Mouse (Mus musculus) heart, embryonic 10.5 days (tissue): ENCODE data around the gene Sh2d6. TPM values are rescaled to one million over a fixed set of nuclear protein-coding genes. Genes with fewer than 3 reads are reported as not detected.
A peak's percentile ranks its signal among the peaks of the same experiment; 100 is the strongest.

Experiments
- DNase-seq: peaks from one replicate; pipeline ENCODE4 v3.0.0-alpha.2; 2017; ENCODE audit warnings: low spot score
- H3K27ac ChIP-seq: fragments of 300-500 bp; sonication (generic); 2 replicates; pipeline ENCODE4 v1.5.1; 2016; ENCODE audit warnings: mild to moderate bottlenecking
- H3K27me3 ChIP-seq: fragments of 300-500 bp; sonication (generic); 2 replicates; pipeline ENCODE4 v1.6.1; 2016; ENCODE audit warnings: mild to moderate bottlenecking; ENCODE audit not compliant: poor library complexity, insufficient read depth, severe bottlenecking
- H3K36me3 ChIP-seq: fragments of 300-500 bp; sonication (generic); 2 replicates; pipeline ENCODE4 v1.6.1; 2016; ENCODE audit warnings: mild to moderate bottlenecking, moderate library complexity
- H3K4me1 ChIP-seq: fragments of 300-500 bp; sonication (generic); 2 replicates; pipeline ENCODE4 v1.6.1; 2016; ENCODE audit warnings: mild to moderate bottlenecking
- H3K4me3 ChIP-seq: fragments of 300-500 bp; sonication (generic); 2 replicates; pipeline ENCODE4 v1.5.1; 2016; ENCODE audit warnings: mild to moderate bottlenecking, moderate library complexity
- H3K9me3 ChIP-seq: fragments of 300-500 bp; sonication (generic); 2 replicates; pipeline ENCODE4 v1.6.1; 2016; ENCODE audit warnings: mild to moderate bottlenecking, moderate library complexity
- WGBS: fragments of 180-500 bp; shearing (Covaris S2); methylation state at CpG from one replicate; pipeline ENCODE4 v1.1.7; 2016; 5-methylcytosine and 5-hydroxymethylcytosine counted together
- polyA plus RNA-seq: library from polyadenylated mRNA; unstranded; fragments of >200 nt; fragmentation: Nextera tagmentation; extraction: Ambion mirVana; gene quantifications from 2 replicates; pipeline ENCODE4 v1.2.1, GENCODE M21; 2016

Sh2d6 gene
- polyA plus RNA-seq, 1 experiment from 2014 or later, result not detected

- Histone ChIP-seq H3K4me1 (0 out of 2 replicates have a peak, but pooled peaks cover 6% of the 10 kb centered on the region), H3K36me3 (no peaks in the 10 kb centered on the region), H3K9me3 (no peaks in the 10 kb centered on the region), H3K27ac (no peak overlapping the region), H3K27me3 (no peaks in the 10 kb centered on the region), H3K4me3 (no peak overlapping the region)
- WGBS, result 79% methylated on average over 4 of the region's 4 CpGs
- no peak for DNase-seq
Measured at GRCm38 (mm10) chr6:72532580-72532979, 11.1 kb upstream of the Sh2d6 start.

DNA sequence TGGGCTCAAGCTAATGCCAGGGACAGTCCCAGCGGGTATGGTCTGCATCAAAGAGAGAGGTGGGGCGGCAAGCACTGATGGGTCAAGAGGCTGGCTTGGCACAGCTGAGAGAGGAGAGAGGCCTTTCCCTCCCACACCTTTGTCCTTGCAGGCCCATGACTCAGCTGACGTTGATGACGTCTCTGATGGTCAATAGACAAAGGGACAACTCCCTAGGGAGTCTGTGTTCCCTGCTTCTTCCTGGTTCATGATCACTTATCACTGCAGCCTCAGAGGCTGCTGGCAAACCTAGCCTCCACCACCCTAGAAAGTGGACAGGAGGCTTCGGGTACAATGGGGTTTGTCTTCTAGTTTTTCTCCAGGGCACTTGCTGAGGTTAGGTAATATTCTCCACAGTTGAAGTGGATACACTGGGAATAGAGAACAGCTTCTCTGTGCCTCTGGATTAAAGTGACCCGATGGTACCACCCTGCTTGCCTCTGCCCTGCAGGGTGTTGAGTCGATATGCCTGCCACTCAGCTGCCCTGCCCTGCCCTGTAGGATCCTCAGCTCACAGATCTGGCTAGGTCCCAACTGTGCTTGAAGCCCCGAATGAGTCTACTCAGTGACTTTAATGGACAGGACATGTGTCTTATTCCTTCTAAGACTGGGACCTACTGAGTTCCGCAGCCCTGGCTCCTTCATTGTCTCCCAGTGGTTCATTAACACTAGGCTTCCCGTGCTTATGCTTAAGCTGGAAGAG is 7.1 kb upstream of the Sh2d6 start:
- Histone ChIP-seq H3K36me3 (no peaks in the 10 kb centered on the region), H3K4me3 (no peak overlapping the region), H3K27ac (no peak overlapping the region), H3K4me1 (0 out of 2 replicates have a peak, but pooled peaks cover 6% of the 10 kb centered on the region), H3K27me3 (no peaks in the 10 kb centered on the region), H3K9me3 (no peaks in the 10 kb centered on the region)
- DNase-seq, result no peak
- 78% methylated on average over 10 of the region's 10 CpGs for WGBS

GRCm38 (mm10) chr6:72527070-72527469 is 5.6 kb upstream of the Sh2d6 start:
- H3K9me3 ChIP-seq, result no peaks in the 10 kb centered on the region
- no peak overlapping the region for H3K27ac ChIP-seq
- WGBS, result 75% methylated on average over 4 of the region's 4 CpGs
- H3K36me3 ChIP-seq, result no peaks in the 10 kb centered on the region
- no peaks in the 10 kb centered on the region for H3K27me3 ChIP-seq
- no peaks in the 10 kb centered on the region for H3K4me1 ChIP-seq
- no peak for DNase-seq
- no peak overlapping the region for H3K4me3 ChIP-seq

GRCm38 (mm10) chr6:72524160-72524559 is 2.7 kb upstream of the Sh2d6 start:
- Histone ChIP-seq H3K9me3 (no peaks in the 10 kb centered on the region), H3K27me3 (no peaks in the 10 kb centered on the region), H3K27ac (no peak overlapping the region), H3K4me1 (peaks cover 14% of the 10 kb centered on the region), H3K4me3 (no peak overlapping the region), H3K36me3 (no peaks in the 10 kb centered on the region)
- DNase-seq, result no peak
- 73% methylated on average over 2 of the region's 2 CpGs for WGBS

GRCm38 (mm10) chr6:72523222-72523621 is 1.7 kb upstream of the Sh2d6 start:
- DNase-seq, result no peak
- H3K36me3 ChIP-seq, result no peaks in the 10 kb centered on the region
- no peak overlapping the region for H3K4me3 ChIP-seq
- no peaks in the 10 kb centered on the region for H3K27me3 ChIP-seq
- no peaks in the 10 kb centered on the region for H3K9me3 ChIP-seq
- 67% methylated on average over 4 of the region's 4 CpGs for WGBS
- peaks cover 20% of the 10 kb centered on the region for H3K4me1 ChIP-seq
- H3K27ac ChIP-seq, result no peak overlapping the region

DNA sequence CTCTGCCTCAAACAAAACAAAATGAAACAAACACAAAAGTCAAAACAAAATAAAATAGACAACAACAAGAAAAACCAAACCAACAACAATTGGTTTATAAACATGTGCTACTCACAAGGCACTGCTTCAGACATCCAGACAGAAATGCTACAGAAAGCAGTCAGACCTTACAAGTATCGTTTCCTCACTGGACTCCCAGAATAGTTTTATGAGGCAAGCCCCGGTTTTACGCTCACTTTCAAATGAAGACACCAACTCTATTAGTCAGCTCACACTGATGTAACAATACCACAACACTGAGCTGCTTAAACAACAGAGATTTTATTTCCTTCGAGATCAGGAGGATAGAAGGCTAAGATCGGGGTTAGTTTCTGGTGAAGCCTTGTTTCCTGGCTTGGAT is 781 bp upstream of the Sh2d6 start:
- no peak overlapping the region for H3K27ac ChIP-seq
- H3K4me3 ChIP-seq, result no peak overlapping the region
- no peaks in the 10 kb centered on the region for H3K36me3 ChIP-seq
- H3K4me1 ChIP-seq, result peaks cover 20% of the 10 kb centered on the region
- 80% methylated on average over 5 of the region's 5 CpGs for WGBS
- DNase-seq, result no peak
- H3K9me3 ChIP-seq, result no peaks in the 10 kb centered on the region
- no peaks in the 10 kb centered on the region for H3K27me3 ChIP-seq

DNA sequence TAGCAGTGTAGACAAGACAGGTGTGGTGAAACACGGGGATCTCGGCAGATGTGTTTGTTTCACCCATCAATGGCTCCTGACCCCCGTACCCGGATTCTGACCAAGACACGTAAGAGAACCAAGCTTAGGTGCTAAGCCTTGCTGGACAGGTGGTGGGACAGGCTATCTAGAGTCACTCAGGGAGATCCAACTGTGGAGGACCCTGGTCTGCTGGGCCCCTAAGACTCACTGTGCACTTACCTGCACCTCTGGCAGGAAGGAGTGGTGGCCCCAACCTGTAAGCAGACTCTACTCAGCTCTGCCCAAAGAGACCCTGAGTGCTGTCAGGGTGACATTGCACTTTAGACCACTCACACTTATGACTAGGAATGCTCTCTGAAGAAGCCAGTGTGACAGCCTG is 603 bp downstream of the Sh2d6 start:
- no peak for DNase-seq
- 87% methylated on average over 5 of the region's 5 CpGs for WGBS
- H3K4me1 ChIP-seq, result peaks cover 20% of the 10 kb centered on the region
- H3K9me3 ChIP-seq, result no peaks in the 10 kb centered on the region
- 0 out of 2 replicates have a peak overlapping the region, but pooled peaks have one; percentile 8 for H3K27ac ChIP-seq
- no peak overlapping the region for H3K4me3 ChIP-seq
- H3K36me3 ChIP-seq, result no peaks in the 10 kb centered on the region
- no peaks in the 10 kb centered on the region for H3K27me3 ChIP-seq

- Histone ChIP-seq H3K4me3 (0 out of 2 replicates have a peak overlapping the region, but pooled peaks have one; percentile 16), H3K27ac (peak overlapping the region; percentile 74), H3K9me3 (no peaks in the 10 kb centered on the region), H3K36me3 (no peaks in the 10 kb centered on the region), H3K27me3 (no peaks in the 10 kb centered on the region), H3K4me1 (peaks cover 20% of the 10 kb centered on the region)
- DNase-seq, result peak; percentile 82
- WGBS, result 20% methylated on average over 10 of the region's 10 CpGs
Measured at GRCm38 (mm10) chr6:72519892-72520663, 1.4 kb downstream of the Sh2d6 start.

DNA sequence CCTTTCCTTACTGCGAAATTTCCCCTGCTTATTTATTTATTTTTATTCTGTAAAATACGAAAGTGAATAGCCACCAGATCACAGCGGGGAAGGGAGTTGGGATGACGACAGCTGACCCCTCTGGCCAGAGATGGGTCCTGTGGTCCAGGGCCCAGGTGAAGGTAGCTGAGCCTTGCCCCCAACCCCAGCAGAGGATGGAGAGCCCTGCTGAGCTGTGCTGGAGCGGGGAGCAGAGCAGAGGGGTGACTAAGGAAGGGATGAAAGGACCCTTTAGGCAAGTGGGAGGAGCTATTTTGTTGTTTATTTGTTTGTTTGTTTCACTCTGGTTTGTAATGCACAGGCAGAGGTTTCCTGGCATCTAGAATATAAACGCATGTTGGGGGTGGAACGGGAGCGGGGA is 2.2 kb downstream of the Sh2d6 start:
- Histone ChIP-seq H3K27me3 (no peaks in the 10 kb centered on the region), H3K4me3 (no peak overlapping the region), H3K4me1 (peaks cover 20% of the 10 kb centered on the region), H3K27ac (peak overlapping the region; percentile 74; the same call in 1 of the 2 replicates), H3K36me3 (no peaks in the 10 kb centered on the region), H3K9me3 (no peaks in the 10 kb centered on the region)
- no peak for DNase-seq
- 27% methylated on average over 8 of the region's 8 CpGs for WGBS

DNA sequence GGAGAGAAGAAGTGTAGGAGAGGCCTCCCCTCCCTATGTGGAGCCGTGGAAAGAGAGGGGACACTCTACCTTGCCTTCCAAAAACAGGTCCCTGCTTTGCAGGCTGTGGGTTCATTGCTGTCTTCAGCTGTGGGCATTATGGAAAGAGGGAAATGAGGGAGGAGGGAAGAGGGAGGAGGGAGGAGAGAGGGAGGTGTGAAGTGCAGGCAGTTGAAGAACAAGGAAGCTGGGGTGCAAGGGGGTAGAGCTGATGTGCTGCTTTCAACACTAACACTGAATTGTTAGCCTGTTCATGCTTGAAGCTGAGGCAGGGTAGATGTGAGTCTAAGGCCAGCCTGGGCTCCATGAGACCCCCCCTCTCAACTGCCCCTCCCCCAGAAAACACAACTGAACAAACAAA is 2.7 kb downstream of the Sh2d6 start:
- WGBS, result 68% methylated on average over 1 of the region's 1 CpGs
- H3K27ac ChIP-seq, result no peak overlapping the region

DNA sequence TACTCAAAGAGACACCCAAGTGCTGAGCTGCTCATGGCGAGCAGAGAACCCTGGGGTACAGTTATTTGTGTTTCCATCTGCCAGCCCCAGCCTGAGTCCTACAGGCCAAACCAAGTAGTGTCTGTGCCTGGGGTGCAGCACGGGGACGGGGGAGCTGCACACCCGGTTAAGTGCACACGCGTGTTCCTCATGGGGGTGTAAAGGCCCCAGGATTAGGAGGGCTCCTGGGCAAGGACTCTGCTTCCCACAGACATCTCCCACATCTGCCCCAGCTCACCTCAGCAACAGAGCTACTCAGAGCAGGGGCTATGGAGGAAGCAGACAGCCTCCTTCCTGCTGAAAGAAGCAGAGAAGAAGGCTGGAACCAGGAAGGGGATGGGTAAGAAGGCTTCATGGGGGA is 5.9 kb downstream of the Sh2d6 start:
- no peak for DNase-seq
- 94% methylated on average over 6 of the region's 6 CpGs for WGBS
- Histone ChIP-seq H3K9me3 (no peaks in the 10 kb centered on the region), H3K27ac (no peak overlapping the region), H3K4me3 (no peak overlapping the region), H3K27me3 (no peaks in the 10 kb centered on the region), H3K4me1 (peaks cover 36% of the 10 kb centered on the region), H3K36me3 (no peaks in the 10 kb centered on the region)

More for the DNA sequence above, 2.7 kb downstream of the Sh2d6 start:
- Histone ChIP-seq H3K4me3 (no peak overlapping the region), H3K4me1 (peaks cover 20% of the 10 kb centered on the region), H3K27me3 (no peaks in the 10 kb centered on the region), H3K36me3 (no peaks in the 10 kb centered on the region), H3K9me3 (no peaks in the 10 kb centered on the region)
- DNase-seq, result no peak

DNA sequence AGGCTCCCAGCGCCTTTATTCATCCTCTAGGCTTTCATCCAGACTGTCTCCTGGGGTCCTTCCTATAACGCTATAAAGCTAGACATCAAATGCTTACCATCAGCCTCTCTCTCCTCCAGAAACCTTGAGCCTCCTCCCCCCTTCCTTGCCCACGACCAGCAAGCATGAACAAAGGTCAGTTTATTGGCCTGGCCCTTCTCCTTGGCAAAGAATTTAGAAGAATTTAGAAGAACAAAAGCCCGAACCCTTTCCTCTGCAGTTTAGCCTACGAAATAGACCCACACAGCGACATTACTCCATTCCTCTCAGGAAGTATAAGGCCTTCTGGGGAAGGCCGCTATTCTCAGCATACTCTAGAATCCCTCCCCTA is 8.5 kb downstream of the Sh2d6 start:
- Histone ChIP-seq H3K27ac (peak overlapping the region; percentile 98), H3K4me3 (peak overlapping the region; percentile 59), H3K4me1 (peaks cover 24% of the 10 kb centered on the region), H3K36me3 (no peaks in the 10 kb centered on the region), H3K9me3 (no peaks in the 10 kb centered on the region), H3K27me3 (no peaks in the 10 kb centered on the region)
- 56% methylated on average over 7 of the region's 7 CpGs for WGBS
- no peak for DNase-seq

GRCm38 (mm10) chr6:72512386-72513070 is 9.0 kb downstream of the Sh2d6 start:
- H3K4me3 ChIP-seq, result peak overlapping the region; percentile 59
- no peaks in the 10 kb centered on the region for H3K36me3 ChIP-seq
- 2% methylated on average over 33 of the region's 33 CpGs for WGBS
- DNase-seq, result peak; percentile 92
- H3K27me3 ChIP-seq, result no peaks in the 10 kb centered on the region
- H3K4me1 ChIP-seq, result peaks cover 24% of the 10 kb centered on the region
- H3K9me3 ChIP-seq, result no peaks in the 10 kb centered on the region
- peak overlapping the region; percentile 98 for H3K27ac ChIP-seq
